Mouse (Mus musculus): ENCODE data around the gene Shisa7. TPM values are rescaled to one million over a fixed set of nuclear protein-coding genes. Genes with fewer than 3 reads are reported as not detected.

The Shisa7 gene
- total RNA-seq, 2 experiments from 2014 or later: not detected

Other genes with a start within 250 kb of the Shisa7 start
Only the 30 nearest of the 33 such genes appear.
- gene Tmem86b, start 213.3 kb downstream of the Shisa7 start, total RNA-seq (2015; ENCODE audit: low replicate concordance): 72.1 and 91.0 TPM in 2 replicates
- 37.6 and 45.8 TPM in 2 replicates for gene Tmem86b, start 213.3 kb downstream of the Shisa7 start, total RNA-seq (2017; ENCODE audit: low replicate concordance)
- 62.0 and 84.3 TPM in 2 replicates for gene Ppp6r1, start 185.7 kb downstream of the Shisa7 start, total RNA-seq (2015; ENCODE audit: low replicate concordance)
- 73.6 and 85.1 TPM in 2 replicates for gene Ppp6r1, start 185.7 kb downstream of the Shisa7 start, total RNA-seq (2017; ENCODE audit: low replicate concordance)
- 4.0 and 32.3 TPM in 2 replicates for gene Hspbp1, start 159.6 kb downstream of the Shisa7 start, total RNA-seq (2015; ENCODE audit: low replicate concordance)
- gene Hspbp1, start 159.6 kb downstream of the Shisa7 start, total RNA-seq (2017; ENCODE audit: low replicate concordance): 2.8 and 3.2 TPM in 2 replicates
- not detected in 2 replicates for gene Brsk1, start 154.1 kb downstream of the Shisa7 start, total RNA-seq (2015; ENCODE audit: low replicate concordance)
- gene Brsk1, start 154.1 kb downstream of the Shisa7 start, total RNA-seq (2017; ENCODE audit: low replicate concordance): not detected in 2 replicates
- gene Tmem150b, start 119.4 kb downstream of the Shisa7 start, total RNA-seq (2015; ENCODE audit: low replicate concordance): 1.4 TPM in 1 of 2 replicates, not detected in the other
- gene Tmem150b, start 119.4 kb downstream of the Shisa7 start, total RNA-seq (2017; ENCODE audit: low replicate concordance): 0.68 TPM in 1 of 2 replicates, not detected in the other
- gene Kmt5c, start 104.6 kb downstream of the Shisa7 start, total RNA-seq (2015; ENCODE audit: low replicate concordance): 24.9 and 33.1 TPM in 2 replicates
- gene Kmt5c, start 104.6 kb downstream of the Shisa7 start, total RNA-seq (2017; ENCODE audit: low replicate concordance): 59.4 and 64.2 TPM in 2 replicates
- gene Cox6b2, start 91.6 kb downstream of the Shisa7 start, total RNA-seq (2015; ENCODE audit: low replicate concordance): 54.1 and 81.8 TPM in 2 replicates
- 49.8 and 94.9 TPM in 2 replicates for gene Cox6b2, start 91.6 kb downstream of the Shisa7 start, total RNA-seq (2017; ENCODE audit: low replicate concordance)
- gene Fam71e2, start 73.4 kb downstream of the Shisa7 start, total RNA-seq (2015; ENCODE audit: low replicate concordance): not detected in 2 replicates
- not detected in 2 replicates for gene Fam71e2, start 73.4 kb downstream of the Shisa7 start, total RNA-seq (2017; ENCODE audit: low replicate concordance)
- gene Il11, start 61.8 kb downstream of the Shisa7 start, total RNA-seq (2015; ENCODE audit: low replicate concordance): not detected in 2 replicates
- not detected in 2 replicates for gene Il11, start 61.8 kb downstream of the Shisa7 start, total RNA-seq (2017; ENCODE audit: low replicate concordance)
- gene Tmem190, start 61.8 kb downstream of the Shisa7 start, total RNA-seq (2015; ENCODE audit: low replicate concordance): not detected in 2 replicates
- not detected in 2 replicates for gene Tmem190, start 61.8 kb downstream of the Shisa7 start, total RNA-seq (2017; ENCODE audit: low replicate concordance)
- gene Tmem238, start 55.0 kb downstream of the Shisa7 start, total RNA-seq (2015; ENCODE audit: low replicate concordance): 2.9 TPM in 1 of 2 replicates, not detected in the other
- gene Tmem238, start 55.0 kb downstream of the Shisa7 start, total RNA-seq (2017; ENCODE audit: low replicate concordance): 0.90 and 0.98 TPM in 2 replicates
- 603 and 642 TPM in 2 replicates for gene Rpl28, start 51.8 kb downstream of the Shisa7 start, total RNA-seq (2015; ENCODE audit: low replicate concordance)
- 83.6 and 269 TPM in 2 replicates for gene Rpl28, start 51.8 kb downstream of the Shisa7 start, total RNA-seq (2017; ENCODE audit: low replicate concordance)
- gene Ube2s, start 32.1 kb downstream of the Shisa7 start, total RNA-seq (2015; ENCODE audit: low replicate concordance): 686 and 831 TPM in 2 replicates
- gene Ube2s, start 32.1 kb downstream of the Shisa7 start, total RNA-seq (2017; ENCODE audit: low replicate concordance): 310 and 437 TPM in 2 replicates
- not detected in 2 replicates for gene Isoc2b, start 25.6 kb upstream of the Shisa7 start, total RNA-seq (2015; ENCODE audit: low replicate concordance)
- gene Isoc2b, start 25.6 kb upstream of the Shisa7 start, total RNA-seq (2017; ENCODE audit: low replicate concordance): 1.5 TPM in 1 of 2 replicates, not detected in the other
- 2.2 TPM in 1 of 2 replicates, not detected in the other for gene Isoc2a, start 32.5 kb upstream of the Shisa7 start, total RNA-seq (2015; ENCODE audit: low replicate concordance)
- gene Isoc2a, start 32.5 kb upstream of the Shisa7 start, total RNA-seq (2017; ENCODE audit: low replicate concordance): 0.26 and 1.8 TPM in 2 replicates
- gene Gm36210, start 61.8 kb upstream of the Shisa7 start, total RNA-seq (2015; ENCODE audit: low replicate concordance): not detected in 2 replicates
- not detected in 2 replicates for gene Gm36210, start 61.8 kb upstream of the Shisa7 start, total RNA-seq (2017; ENCODE audit: low replicate concordance)
- 7.1 and 8.6 TPM in 2 replicates for gene Zfp628, start 70.5 kb upstream of the Shisa7 start, total RNA-seq (2015; ENCODE audit: low replicate concordance)
- 4.6 and 11.6 TPM in 2 replicates for gene Zfp628, start 70.5 kb upstream of the Shisa7 start, total RNA-seq (2017; ENCODE audit: low replicate concordance)
- gene Nat14, start 77.3 kb upstream of the Shisa7 start, total RNA-seq (2015; ENCODE audit: low replicate concordance): 2.9 TPM in 1 of 2 replicates, not detected in the other
- gene Nat14, start 77.3 kb upstream of the Shisa7 start, total RNA-seq (2017; ENCODE audit: low replicate concordance): 0.64 and 4.4 TPM in 2 replicates
- not detected in 2 replicates for gene Ssc5d, start 81.1 kb upstream of the Shisa7 start, total RNA-seq (2015; ENCODE audit: low replicate concordance)
- not detected in 2 replicates for gene Ssc5d, start 81.1 kb upstream of the Shisa7 start, total RNA-seq (2017; ENCODE audit: low replicate concordance)
- not detected in 2 replicates for gene Sbk2, start 119.7 kb upstream of the Shisa7 start, total RNA-seq (2015; ENCODE audit: low replicate concordance)
- not detected in 2 replicates for gene Sbk2, start 119.7 kb upstream of the Shisa7 start, total RNA-seq (2017; ENCODE audit: low replicate concordance)
- gene Sbk3, start 126.5 kb upstream of the Shisa7 start, total RNA-seq (2015; ENCODE audit: low replicate concordance): not detected in 2 replicates
- not detected in 2 replicates for gene Sbk3, start 126.5 kb upstream of the Shisa7 start, total RNA-seq (2017; ENCODE audit: low replicate concordance)
- gene Zfp579, start 151.5 kb upstream of the Shisa7 start, total RNA-seq (2015; ENCODE audit: low replicate concordance): 9.2 TPM in 1 of 2 replicates, not detected in the other
- 1.8 TPM in 1 of 2 replicates, not detected in the other for gene Zfp579, start 151.5 kb upstream of the Shisa7 start, total RNA-seq (2017; ENCODE audit: low replicate concordance)
- 4.7 and 16.3 TPM in 2 replicates for gene Zfp524, start 169.7 kb upstream of the Shisa7 start, total RNA-seq (2015; ENCODE audit: low replicate concordance)
- gene Zfp524, start 169.7 kb upstream of the Shisa7 start, total RNA-seq (2017; ENCODE audit: low replicate concordance): 0.64 and 3.2 TPM in 2 replicates
- gene Fiz1, start 170.0 kb upstream of the Shisa7 start, total RNA-seq (2015; ENCODE audit: low replicate concordance): 11.9 and 14.7 TPM in 2 replicates
- 5.6 and 9.1 TPM in 2 replicates for gene Fiz1, start 170.0 kb upstream of the Shisa7 start, total RNA-seq (2017; ENCODE audit: low replicate concordance)
- gene Gm44973, start 170.8 kb upstream of the Shisa7 start, total RNA-seq (2015; ENCODE audit: low replicate concordance): 5.0 TPM in 1 of 2 replicates, not detected in the other
- gene Gm44973, start 170.8 kb upstream of the Shisa7 start, total RNA-seq (2017; ENCODE audit: low replicate concordance): 1.4 TPM in 1 of 2 replicates, not detected in the other
- gene Zfp865, start 175.7 kb upstream of the Shisa7 start, total RNA-seq (2015; ENCODE audit: low replicate concordance): 9.0 and 9.2 TPM in 2 replicates
- gene Zfp865, start 175.7 kb upstream of the Shisa7 start, total RNA-seq (2017; ENCODE audit: low replicate concordance): 6.3 and 7.6 TPM in 2 replicates
- not detected in 2 replicates for gene Ccdc106, start 175.9 kb upstream of the Shisa7 start, total RNA-seq (2015; ENCODE audit: low replicate concordance)
- not detected in 2 replicates for gene Ccdc106, start 175.9 kb upstream of the Shisa7 start, total RNA-seq (2017; ENCODE audit: low replicate concordance)
- not detected in 2 replicates for gene 4632433K11Rik, start 189.4 kb upstream of the Shisa7 start, total RNA-seq (2015; ENCODE audit: low replicate concordance)
- not detected in 2 replicates for gene 4632433K11Rik, start 189.4 kb upstream of the Shisa7 start, total RNA-seq (2017; ENCODE audit: low replicate concordance)
- gene Zfp784, start 193.8 kb upstream of the Shisa7 start, total RNA-seq (2015; ENCODE audit: low replicate concordance): 0.42 and 1.8 TPM in 2 replicates
- 0.90 TPM in 1 of 2 replicates, not detected in the other for gene Zfp784, start 193.8 kb upstream of the Shisa7 start, total RNA-seq (2017; ENCODE audit: low replicate concordance)
- gene Zfp580, start 206.8 kb upstream of the Shisa7 start, total RNA-seq (2015; ENCODE audit: low replicate concordance): not detected in 2 replicates
- not detected in 2 replicates for gene Zfp580, start 206.8 kb upstream of the Shisa7 start, total RNA-seq (2017; ENCODE audit: low replicate concordance)

All from erythroid progenitor cell, adult 5-6 weeks (primary cell).